Mouse (Mus musculus) neutrophil, adult 5-6 weeks (primary cell): ENCODE results near the gene Rit1. TPM values are rescaled to one million over a fixed set of nuclear protein-coding genes. Genes with fewer than 3 reads are reported as not detected.
A peak's percentile ranks its signal among the peaks of the same experiment; 100 is the strongest.
"Not testable (repeated sequence)": the region's sequence is repeated elsewhere in the genome, so short reads cannot be mapped to it uniquely, and the experiment has no call there.

Source experiments
- ATAC-seq: fragments of 151-379, 151-347 bp; 2 replicates; pipeline ENCODE4 v1.8.0; 2017; ENCODE audit warnings: mild to moderate bottlenecking, moderate TSS enrichment; ENCODE audit not compliant: insufficient number of reproducible peaks, poor library complexity, low FRiP score, severe bottlenecking; ENCODE audit errors: extremely low read depth
- total RNA-seq: library from RNA; stranded (forward); fragments of 200-1000 nt; gene quantifications from 2 replicates; pipeline ENCODE4 v1.2.3, GENCODE M21; 2017

Gene Rit1
- total RNA-seq = 53.4 and 56.6 TPM in 2 replicates

GRCm38 (mm10) chr3:88716399-88717197 is at the start of gene Rit1:
Gene Rit1 (plus strand): TSS chr3:88716838.
- peak; percentile 88 for ATAC-seq

GRCm38 (mm10) chr3:88677399-88677798 is 39.2 kb upstream of the Rit1 start:
- ATAC-seq = peak; percentile 88

GRCm38 (mm10) chr3:88683814-88684213 is 32.8 kb upstream of the Rit1 start:
- no peak for ATAC-seq

GRCm38 (mm10) chr3:88684236-88684979 is 32.2 kb upstream of the Rit1 start:
- no peak for ATAC-seq

- ATAC-seq = peak; percentile 98
Measured at GRCm38 (mm10) chr3:88684980-88685941, 31.4 kb upstream of the Rit1 start, which contains the start of gene Khdc4. Gene Khdc4 (plus strand): TSS chr3:88685803.

GRCm38 (mm10) chr3:88685958-88686451 is 30.6 kb upstream of the Rit1 start:
- no peak for ATAC-seq

GRCm38 (mm10) chr3:88686734-88687611 is 29.7 kb upstream of the Rit1 start:
- no peak for ATAC-seq

- ATAC-seq = no peak
Measured at GRCm38 (mm10) chr3:88689079-88689478, 27.6 kb upstream of the Rit1 start.

GRCm38 (mm10) chr3:88695545-88695944 is 21.1 kb upstream of the Rit1 start:
- ATAC-seq = no peak

- no peak for ATAC-seq
Measured at GRCm38 (mm10) chr3:88698051-88698450, 18.6 kb upstream of the Rit1 start.

GRCm38 (mm10) chr3:88698834-88699233 is 17.8 kb upstream of the Rit1 start:
- no peak for ATAC-seq

- ATAC-seq = no peak
Measured at GRCm38 (mm10) chr3:88700247-88700646, 16.4 kb upstream of the Rit1 start.

- no peak for ATAC-seq
Measured at GRCm38 (mm10) chr3:88701222-88701621, 15.4 kb upstream of the Rit1 start.

- ATAC-seq = no peak
Measured at GRCm38 (mm10) chr3:88713709-88714108, 2.9 kb upstream of the Rit1 start.

GRCm38 (mm10) chr3:88714725-88715124 is 1.9 kb upstream of the Rit1 start:
- ATAC-seq = no peak

GRCm38 (mm10) chr3:88715716-88716115 is 922 bp upstream of the Rit1 start:
- not testable (repeated sequence) for ATAC-seq

- ATAC-seq = no peak
Measured at GRCm38 (mm10) chr3:88717198-88717798, 660 bp downstream of the Rit1 start.

GRCm38 (mm10) chr3:88717831-88718230 is 1.2 kb downstream of the Rit1 start:
- ATAC-seq = no peak
